Mouse (Mus musculus): ENCODE measurements around the gene Gdpd5. TPM values are rescaled to one million over a fixed set of nuclear protein-coding genes. Genes with fewer than 3 reads are reported as not detected.

The Gdpd5 gene
- 10 to 100 TPM; 40.8 to 42.4 TPM for total RNA-seq (2021)
- long read RNA-seq, experiment 1, full-length matches to known transcripts, result 9 of 24 reads
- long read RNA-seq, experiment 1, partial matches to known transcripts, result 1 of 24 reads
- long read RNA-seq, experiment 1, other reads (novel, unspliced or antisense), result 14 of 24 reads
- long read RNA-seq, experiment 2, full-length matches to known transcripts, result 16 of 29 reads
- long read RNA-seq, experiment 2, partial matches to known transcripts, result 4 of 29 reads
- long read RNA-seq, experiment 2, other reads (novel, unspliced or antisense), result 9 of 29 reads

- peak; percentile 99 to 100 for DNase-seq (ENCODE audit: extremely low spot score in 1 of 2, low spot score in 2 of 2)
- peak within 1 kb of the TSS; percentile 85 for H3K4me3 ChIP-seq
- no peak for TF ChIP-seq CTCF (IDR thresholded peaks at IDR 0.05)
- H3K27ac ChIP-seq, result peak within 1 kb of the TSS; percentile 90
- intact Hi-C loops (cut with DNase I), result no loop called here
Measured at GRCm38 (mm10) chr7:99381214-99382087, at the start of gene Gdpd5. Gene Gdpd5 (plus strand): TSS chr7:99381414.

GRCm38 (mm10) chr7:99332774-99333480 lies 48.3 kb upstream of the Gdpd5 start:
- H3K27ac ChIP-seq, result no peak overlapping the region
- peak; percentile 57 to 73 for DNase-seq (ENCODE audit: extremely low spot score in 1 of 2, low spot score in 2 of 2)
- peak; percentile 83 for TF ChIP-seq CTCF (IDR thresholded peaks at IDR 0.05)

GRCm38 (mm10) chr7:99340736-99341135 lies 40.5 kb upstream of the Gdpd5 start:
- intact Hi-C loops (cut with DNase I), result no loop called here
- DNase-seq (ENCODE audit: extremely low spot score in 1 of 2, low spot score in 2 of 2), result no peak
- H3K4me3 ChIP-seq, result no peak overlapping the region
- H3K27ac ChIP-seq, result no peak overlapping the region
- TF ChIP-seq CTCF (IDR thresholded peaks at IDR 0.05), result no peak

More at GRCm38 (mm10) chr7:99332774-99333480, 48.3 kb upstream of the Gdpd5 start:
- no peak overlapping the region for H3K4me3 ChIP-seq
- intact Hi-C loops (cut with DNase I), result loop anchor here (1.0 to 5.0 kb wide), 2 partner anchors 32 to 119 kb away; no protein-coding TSS in a partner anchor

GRCm38 (mm10) chr7:99343577-99343976 lies 37.6 kb upstream of the Gdpd5 start:
- TF ChIP-seq CTCF (IDR thresholded peaks at IDR 0.05), result no peak
- Histone ChIP-seq H3K4me3 (no peak overlapping the region), H3K27ac (no peak overlapping the region)
- no peak for DNase-seq (ENCODE audit: extremely low spot score in 1 of 2, low spot score in 2 of 2)
- intact Hi-C loops (cut with DNase I), result no loop called here

GRCm38 (mm10) chr7:99347268-99347667 lies 33.9 kb upstream of the Gdpd5 start:
- intact Hi-C loops (cut with DNase I), result no loop called here
- Histone ChIP-seq H3K4me3 (no peak overlapping the region), H3K27ac (no peak overlapping the region)
- no peak for TF ChIP-seq CTCF (IDR thresholded peaks at IDR 0.05)
- DNase-seq (ENCODE audit: extremely low spot score in 1 of 2, low spot score in 2 of 2), result no peak

- no peak for DNase-seq (ENCODE audit: extremely low spot score in 1 of 2, low spot score in 2 of 2)
- Histone ChIP-seq H3K27ac (no peak overlapping the region), H3K4me3 (no peak overlapping the region)
- intact Hi-C loops (cut with DNase I), result no loop called here
- no peak for TF ChIP-seq CTCF (IDR thresholded peaks at IDR 0.05)
Measured at GRCm38 (mm10) chr7:99348883-99349282, 32.3 kb upstream of the Gdpd5 start.

GRCm38 (mm10) chr7:99349782-99350720 lies 31.2 kb upstream of the Gdpd5 start:
- DNase-seq (ENCODE audit: extremely low spot score in 1 of 2, low spot score in 2 of 2), result no peak
- TF ChIP-seq CTCF (IDR thresholded peaks at IDR 0.05), result no peak
- Histone ChIP-seq H3K27ac (no peak overlapping the region), H3K4me3 (no peak overlapping the region)
- intact Hi-C loops (cut with DNase I), result loop anchor here (1.0 kb wide), 1 partner anchor 44 kb away; no protein-coding TSS in a partner anchor

GRCm38 (mm10) chr7:99351104-99351801 lies 30.0 kb upstream of the Gdpd5 start:
- intact Hi-C loops (cut with DNase I), result no loop called here
- Histone ChIP-seq H3K4me3 (peak overlapping the region; percentile 50), H3K27ac (peak overlapping the region; percentile 66; the same call in 1 of the 2 replicates)
- no peak for DNase-seq (ENCODE audit: extremely low spot score in 1 of 2, low spot score in 2 of 2)
- TF ChIP-seq CTCF (IDR thresholded peaks at IDR 0.05), result no peak

- intact Hi-C loops (cut with DNase I), result no loop called here
- Histone ChIP-seq H3K4me3 (peak overlapping the region; percentile 50), H3K27ac (peak overlapping the region; percentile 66)
- no peak for TF ChIP-seq CTCF (IDR thresholded peaks at IDR 0.05)
- DNase-seq (ENCODE audit: extremely low spot score in 1 of 2, low spot score in 2 of 2), result no peak
Measured at GRCm38 (mm10) chr7:99351802-99352517, 29.3 kb upstream of the Gdpd5 start.

Data from left cerebral cortex, adult 2 months (tissue).